Mouse (Mus musculus) ES-E14 (cell line): ENCODE measurements around the gene Pparg. TPM values are rescaled to one million over a fixed set of nuclear protein-coding genes. Genes with fewer than 3 reads are reported as not detected.

Experiments
- DNase-seq: peaks from one replicate; pipeline ENCODE4 v3.0.0-alpha.2; 2013; ENCODE audit warnings: low read depth, low spot score
- H3K27ac ChIP-seq: 2 replicates; pipeline ENCODE4 v1.5.1; 2012; ENCODE audit warnings: low read depth, mild to moderate bottlenecking, low read length, moderate library complexity, mixed read lengths; ENCODE audit not compliant: poor library complexity, insufficient read depth, severe bottlenecking
- H3K36me3 ChIP-seq: 2 replicates; pipeline ENCODE4 v1.6.1; 2012; ENCODE audit warnings: mild to moderate bottlenecking, low read length, moderate library complexity, mixed read lengths; ENCODE audit not compliant: control insufficient read depth, poor library complexity, insufficient read depth, severe bottlenecking
- H3K4me1 ChIP-seq, 2 experiments: fragments of 150-350 bp in 1 of 2; sonication (generic) in 1 of 2; 2 replicates each; pipeline ENCODE4 v1.6.1; 2012; ENCODE audit warnings: low read length in 2 of 2, mild to moderate bottlenecking in 1 of 2, mixed read lengths in 1 of 2; ENCODE audit not compliant: control insufficient read depth in 2 of 2, insufficient read depth in 2 of 2, poor library complexity in 1 of 2
- H3K4me3 ChIP-seq, 2 experiments: fragments of 150-350 bp in 1 of 2; sonication (generic) in 1 of 2; 2 replicates each; pipeline ENCODE4 v1.5.1; 2012; ENCODE audit warnings: low read length in 2 of 2, low read depth in 1 of 2, mild to moderate bottlenecking in 1 of 2, mixed read lengths in 1 of 2; ENCODE audit not compliant: insufficient read depth in 1 of 2, poor library complexity in 1 of 2, severe bottlenecking in 1 of 2
- H3K9ac ChIP-seq: 2 replicates; pipeline ENCODE4 v1.6.1; 2012; ENCODE audit warnings: low read depth, mild to moderate bottlenecking, low read length, mixed read lengths; ENCODE audit not compliant: poor library complexity, insufficient read depth, severe bottlenecking
- H3K9me3 ChIP-seq: fragments of 150-350 bp; sonication (generic); 2 replicates; pipeline ENCODE4 v1.6.1; 2012; ENCODE audit warnings: low read depth, mild to moderate bottlenecking, low read length; ENCODE audit not compliant: control insufficient read depth, insufficient read depth
- CHD2 ChIP-seq: IDR thresholded peaks from 2 replicates; pipeline ENCODE4 v1.6.1; 2014; ENCODE audit warnings: mild to moderate bottlenecking, low read depth, low read length, inconsistent platforms
- HCFC1 ChIP-seq: IDR thresholded peaks from 2 replicates; pipeline ENCODE4 v1.6.1; 2012; ENCODE audit warnings: low read length, inconsistent platforms, borderline replicate concordance; ENCODE audit not compliant: insufficient read depth
- MAFK ChIP-seq: IDR thresholded peaks from 2 replicates; pipeline ENCODE4 v1.6.1; 2014; ENCODE audit warnings: mild to moderate bottlenecking, low read depth, low read length, inconsistent platforms; ENCODE audit not compliant: insufficient read depth
- ZC3H11A ChIP-seq: IDR thresholded peaks from 2 replicates; pipeline ENCODE4 v1.6.1; 2012; ENCODE audit warnings: low read depth, mild to moderate bottlenecking, inconsistent platforms, low read length, borderline replicate concordance
- ZNF384 ChIP-seq: IDR thresholded peaks from 2 replicates; pipeline ENCODE4 v1.6.1; 2012; ENCODE audit warnings: low read depth, low read length, inconsistent platforms
- in situ Hi-C, 2 experiments: fragments of 600-800 bp; cut with MboI; formaldehyde crosslinking; loops; one replicate each; pipeline ENCODE4 v1.15.1; 2025; ENCODE audit warnings: low sequenced_read_pairs in 2 of 2, inconsistent platforms in 1 of 2; ENCODE audit not compliant: unreplicated experiment in 2 of 2
- total RNA-seq: library from RNA; depleted of rRNA; stranded (reverse); fragments of 300-350 nt; gene quantifications from 2 replicates; pipeline ENCODE4 v1.2.3, GENCODE M21; 2012

Gene Pparg
- total RNA-seq, 1 experiment: 0.85 TPM

DNA sequence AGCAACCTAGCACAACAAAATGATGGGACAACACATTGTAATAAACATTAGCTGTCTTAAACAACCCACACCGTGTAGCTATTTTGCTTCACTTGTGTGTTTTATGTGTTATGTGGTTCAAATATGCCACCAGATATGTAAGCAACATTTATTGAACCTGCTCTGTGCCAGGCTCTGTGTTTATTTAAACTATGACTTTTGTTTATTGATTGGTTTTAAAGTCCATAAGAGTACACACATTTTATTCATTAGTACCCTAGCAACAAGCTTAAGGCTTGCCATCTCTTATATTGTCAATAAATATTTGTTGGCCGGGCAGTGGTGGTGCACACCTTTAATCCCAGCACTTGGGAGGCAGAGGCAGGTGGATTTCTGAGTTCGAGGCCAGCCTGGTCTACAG is 58.2 kb downstream of the Pparg start:
- in situ Hi-C loops: no loop called here
- Histone ChIP-seq H3K4me1 (no peaks in the 10 kb centered on the region), H3K36me3 (no peaks in the 10 kb centered on the region), H3K4me3 (no peak overlapping the region), H3K9me3 (no peaks in the 10 kb centered on the region), H3K27ac (no peak overlapping the region), H3K9ac (no peak overlapping the region)
- no peak for DNase-seq
- TF ChIP-seq ZNF384 (no peak), ZC3H11A (no peak)

DNA sequence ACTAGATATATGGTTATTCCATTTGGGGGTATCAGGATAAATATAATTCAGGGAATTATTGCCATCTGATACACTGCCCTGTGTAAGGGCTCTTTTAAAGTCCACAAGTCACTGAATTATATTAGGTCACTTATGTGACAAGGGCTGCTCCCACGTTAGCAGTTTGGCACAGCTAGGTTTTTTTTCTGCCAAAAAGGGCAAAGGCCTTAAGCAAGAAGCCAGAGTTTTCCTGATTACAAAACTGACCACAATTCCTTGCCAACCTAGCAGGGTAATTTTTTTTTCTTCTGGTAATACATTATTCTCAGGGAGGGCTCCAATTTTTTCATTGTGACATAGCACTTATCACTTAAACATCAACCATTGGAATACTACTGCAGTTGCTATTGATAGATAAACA is 60.2 kb downstream of the Pparg start:
- H3K9ac ChIP-seq: no peak overlapping the region
- in situ Hi-C loops: no loop called here
- TF ChIP-seq MAFK (no peak), ZNF384 (no peak), HCFC1 (no peak), ZC3H11A (no peak), CHD2 (no peak)
- no peak overlapping the region for H3K4me3 ChIP-seq
- no peak overlapping the region for H3K27ac ChIP-seq
- DNase-seq: no peak
- H3K4me1 ChIP-seq: no peaks in the 10 kb centered on the region
- no peaks in the 10 kb centered on the region for H3K9me3 ChIP-seq
- no peaks in the 10 kb centered on the region for H3K36me3 ChIP-seq

DNA sequence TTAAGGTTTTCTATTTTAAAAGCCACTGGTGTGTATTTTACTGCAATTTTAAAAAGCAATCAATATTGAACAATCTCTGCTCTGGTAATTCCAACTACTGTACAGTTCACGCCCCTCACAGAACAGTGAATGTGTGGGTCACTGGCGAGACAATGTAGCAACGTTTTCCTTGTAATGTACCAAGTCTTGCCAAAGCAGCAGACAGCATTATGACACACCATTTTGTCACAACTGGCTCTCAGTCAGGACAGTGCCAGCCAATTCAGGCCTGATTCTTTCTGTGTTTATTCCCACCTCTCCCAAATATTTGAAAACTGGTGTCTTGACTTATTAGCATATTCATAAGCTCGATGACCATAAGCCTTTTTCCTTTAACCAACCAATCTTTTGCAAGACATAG is 60.9 kb downstream of the Pparg start:
- no peak for TF ChIP-seq ZNF384
- no peak for TF ChIP-seq MAFK
- TF ChIP-seq HCFC1: no peak
- TF ChIP-seq ZC3H11A: no peak
- no peak for TF ChIP-seq CHD2
- no peak overlapping the region for H3K9ac ChIP-seq
- H3K27ac ChIP-seq: no peak overlapping the region
- no peak overlapping the region for H3K4me3 ChIP-seq
- H3K36me3 ChIP-seq: no peaks in the 10 kb centered on the region
- no peaks in the 10 kb centered on the region for H3K4me1 ChIP-seq
- no peaks in the 10 kb centered on the region for H3K9me3 ChIP-seq
- DNase-seq: no peak
- in situ Hi-C loops: no loop called here

DNA sequence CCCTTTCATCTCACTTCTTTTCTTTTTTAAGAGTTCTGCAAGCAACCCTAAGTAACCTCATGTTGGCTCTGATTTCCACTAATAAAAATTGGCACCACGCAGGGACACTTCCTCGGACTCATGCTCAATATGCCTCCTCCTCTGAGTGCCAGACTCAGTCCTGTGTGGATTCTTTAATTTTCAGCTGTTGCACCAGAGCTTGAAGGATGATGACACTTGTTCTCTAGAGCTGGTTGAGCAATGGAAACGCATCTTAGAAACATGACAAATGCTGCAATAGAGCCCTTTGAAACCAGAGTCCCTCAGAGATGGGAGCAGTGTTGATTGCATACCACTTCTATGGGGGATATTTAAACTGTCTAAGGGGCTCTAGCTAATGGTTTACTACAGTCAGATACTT is 63.7 kb downstream of the Pparg start:
- no peak for TF ChIP-seq MAFK
- Histone ChIP-seq H3K36me3 (no peaks in the 10 kb centered on the region), H3K4me1 (no peaks in the 10 kb centered on the region), H3K4me3 (no peak overlapping the region), H3K9me3 (no peaks in the 10 kb centered on the region), H3K27ac (no peak overlapping the region), H3K9ac (no peak overlapping the region)
- in situ Hi-C loops: no loop called here
- DNase-seq: no peak

DNA sequence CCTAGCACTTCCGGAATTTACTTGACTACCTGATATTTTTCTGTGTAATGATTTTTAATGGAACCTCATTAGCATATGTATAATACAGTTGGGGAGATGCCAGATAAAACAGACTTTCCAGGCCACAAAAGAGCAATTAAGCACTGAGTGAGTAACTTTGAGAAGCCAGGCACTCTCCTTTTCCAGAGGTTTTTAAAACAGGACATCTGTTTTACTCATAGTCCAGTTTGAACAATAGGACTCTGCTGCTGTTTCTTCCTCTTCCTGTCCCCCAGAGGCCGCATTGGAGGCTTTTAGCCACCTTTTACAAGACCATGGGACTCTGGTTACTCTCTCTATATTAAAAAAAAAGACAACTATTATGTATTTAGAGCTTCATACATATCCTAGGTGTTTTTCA is 72.0 kb downstream of the Pparg start:
- in situ Hi-C loops: no loop called here
- TF ChIP-seq CHD2 (no peak), ZC3H11A (no peak), ZNF384 (no peak), HCFC1 (no peak), MAFK (no peak)
- Histone ChIP-seq H3K4me3 (no peak overlapping the region), H3K9ac (no peak overlapping the region), H3K9me3 (no peaks in the 10 kb centered on the region), H3K4me1 (no peaks in the 10 kb centered on the region), H3K27ac (no peak overlapping the region), H3K36me3 (no peaks in the 10 kb centered on the region)
- DNase-seq: no peak
